In genomic region chr11:109342666-109343065, GRCm38 (mm10) we compare ENCODE assay signal across 1 mouse cellular context. TPM values are rescaled to one million over a fixed set of nuclear protein-coding genes. Genes with fewer than 3 reads are reported as not detected.
"Had no signal": no experiment of that assay in that cellular context is flagged by ENCODE, and none has a peak within 500 bp of the region (broad histone marks: within the 10 kb centered on the region; RNA-seq: fewer than 3 reads in every experiment).

No protein-coding gene starts in this region.

RNA-seq across cellular contexts. Expression of gene Rgs9, which starts 44.7 kb away (rescaled TPM):
- polyA plus RNA-seq: erythroblast, embryonic 14.5 days had no signal
